Mouse (Mus musculus): ENCODE results near the gene Nadk. TPM values are rescaled to one million over a fixed set of nuclear protein-coding genes. Genes with fewer than 3 reads are reported as not detected.

The Nadk gene
- polyA plus RNA-seq, 1 experiment from 2014 or later: 76.8 TPM

- no peaks in the 10 kb centered on the region for H3K27me3 ChIP-seq (ENCODE audit: insufficient read depth, low read length)
- H3K4me1 ChIP-seq (replicated peaks; ENCODE audit: insufficient read depth, low read length): no peaks in the 10 kb centered on the region
- H3K27ac ChIP-seq: no peak overlapping the region
- no peak overlapping the region for H3K9ac ChIP-seq (ENCODE audit: low read depth, low read length)
- 90% methylated on average over 8 of the region's 8 CpGs for WGBS
- no peaks in the 10 kb centered on the region for H3K9me3 ChIP-seq (replicated peaks; ENCODE audit: low read length)
- H3K4me3 ChIP-seq (replicated peaks; ENCODE audit: low read depth, low read length): no peak overlapping the region
- DNase-seq (ENCODE audit: low spot score): no peak
- H3K36me3 ChIP-seq (ENCODE audit: insufficient read depth, low read length): peaks cover 11% of the 10 kb centered on the region
- ATAC-seq (replicated peaks; ENCODE audit: low FRiP score, low read depth): no peak
- TF ChIP-seq CTCF (IDR thresholded peaks at IDR 0.05; ENCODE audit: low read depth): no peak
- H3K4me2 ChIP-seq (ENCODE audit: low read length): no peak overlapping the region
These were observed 13.3 kb downstream of the Nadk start for GRCm38 (mm10) chr4:155575521-155575920.

- H3K4me1 ChIP-seq (replicated peaks; ENCODE audit: insufficient read depth, low read length): no peaks in the 10 kb centered on the region
- ATAC-seq (replicated peaks; ENCODE audit: low FRiP score, low read depth): no peak
- H3K4me3 ChIP-seq (replicated peaks; ENCODE audit: low read depth, low read length): no peak overlapping the region
- TF ChIP-seq CTCF (IDR thresholded peaks at IDR 0.05; ENCODE audit: low read depth): no peak
- no peak overlapping the region for H3K4me2 ChIP-seq (ENCODE audit: low read length)
- no peak for DNase-seq (ENCODE audit: low spot score)
- H3K27me3 ChIP-seq (ENCODE audit: insufficient read depth, low read length): no peaks in the 10 kb centered on the region
- WGBS: 91% methylated on average over 9 of the region's 9 CpGs
- no peak overlapping the region for H3K27ac ChIP-seq
- H3K36me3 ChIP-seq (ENCODE audit: insufficient read depth, low read length): peaks cover 11% of the 10 kb centered on the region
- H3K9me3 ChIP-seq (replicated peaks; ENCODE audit: low read length): no peaks in the 10 kb centered on the region
- H3K9ac ChIP-seq (ENCODE audit: low read depth, low read length): no peak overlapping the region
These were observed 15.0 kb downstream of the Nadk start for GRCm38 (mm10) chr4:155577132-155577531.

GRCm38 (mm10) chr4:155577741-155578140 is 15.6 kb downstream of the Nadk start:
- Histone ChIP-seq H3K4me3 (replicated peaks; ENCODE audit: low read depth, low read length) (no peak overlapping the region), H3K4me2 (ENCODE audit: low read length) (no peak overlapping the region), H3K9ac (ENCODE audit: low read depth, low read length) (no peak overlapping the region), H3K27ac (no peak overlapping the region), H3K9me3 (replicated peaks; ENCODE audit: low read length) (no peaks in the 10 kb centered on the region), H3K36me3 (ENCODE audit: insufficient read depth, low read length) (peaks cover 11% of the 10 kb centered on the region), H3K27me3 (ENCODE audit: insufficient read depth, low read length) (no peaks in the 10 kb centered on the region), H3K4me1 (replicated peaks; ENCODE audit: insufficient read depth, low read length) (no peaks in the 10 kb centered on the region)
- DNase-seq (ENCODE audit: low spot score): no peak
- WGBS: 83% methylated on average over 5 of the region's 5 CpGs
- ATAC-seq (replicated peaks; ENCODE audit: low FRiP score, low read depth): no peak
- TF ChIP-seq CTCF (IDR thresholded peaks at IDR 0.05; ENCODE audit: low read depth): no peak

- H3K9ac ChIP-seq (ENCODE audit: low read depth, low read length): no peak overlapping the region
- no peak for TF ChIP-seq CTCF (IDR thresholded peaks at IDR 0.05; ENCODE audit: low read depth)
- H3K27ac ChIP-seq: no peak overlapping the region
- 83% methylated on average over 7 of the region's 7 CpGs for WGBS
- no peaks in the 10 kb centered on the region for H3K27me3 ChIP-seq (ENCODE audit: insufficient read depth, low read length)
- DNase-seq (ENCODE audit: low spot score) (no peak), ATAC-seq (replicated peaks; ENCODE audit: low FRiP score, low read depth) (no peak)
- no peak overlapping the region for H3K4me3 ChIP-seq (replicated peaks; ENCODE audit: low read depth, low read length)
- no peaks in the 10 kb centered on the region for H3K4me1 ChIP-seq (replicated peaks; ENCODE audit: insufficient read depth, low read length)
- H3K4me2 ChIP-seq (ENCODE audit: low read length): no peak overlapping the region
- peaks cover 11% of the 10 kb centered on the region for H3K36me3 ChIP-seq (ENCODE audit: insufficient read depth, low read length)
- H3K9me3 ChIP-seq (replicated peaks; ENCODE audit: low read length): no peaks in the 10 kb centered on the region
These were observed 16.4 kb downstream of the Nadk start for GRCm38 (mm10) chr4:155578336-155579125.

- DNase-seq (ENCODE audit: low spot score): peak; percentile 61
- no peak overlapping the region for H3K9ac ChIP-seq (ENCODE audit: low read depth, low read length)
- H3K27me3 ChIP-seq (ENCODE audit: insufficient read depth, low read length): no peaks in the 10 kb centered on the region
- H3K9me3 ChIP-seq (replicated peaks; ENCODE audit: low read length): no peaks in the 10 kb centered on the region
- peaks cover 26% of the 10 kb centered on the region for H3K36me3 ChIP-seq (ENCODE audit: insufficient read depth, low read length)
- no peak overlapping the region for H3K4me3 ChIP-seq (replicated peaks; ENCODE audit: low read depth, low read length)
- H3K4me1 ChIP-seq (replicated peaks; ENCODE audit: insufficient read depth, low read length): no peaks in the 10 kb centered on the region
- peak; percentile 81 for TF ChIP-seq CTCF (IDR thresholded peaks at IDR 0.05; ENCODE audit: low read depth)
- ATAC-seq (replicated peaks; ENCODE audit: low FRiP score, low read depth): no peak
- H3K4me2 ChIP-seq (ENCODE audit: low read length): no peak overlapping the region
- no peak overlapping the region for H3K27ac ChIP-seq
- WGBS: 28% methylated on average over 1 of the region's 1 CpGs
These were observed 18.2 kb downstream of the Nadk start for GRCm38 (mm10) chr4:155580420-155580819.

GRCm38 (mm10) chr4:155582279-155582905 is 20.2 kb downstream of the Nadk start:
- WGBS: 83% methylated on average over 6 of the region's 6 CpGs

More at GRCm38 (mm10) chr4:155582279-155582905, 20.2 kb downstream of the Nadk start:
- no peak; the same call in 1 of the 2 replicates for ATAC-seq (replicated peaks; ENCODE audit: low FRiP score, low read depth)
- no peak overlapping the region for H3K4me3 ChIP-seq (replicated peaks; ENCODE audit: low read depth, low read length)
- no peak overlapping the region for H3K9ac ChIP-seq (ENCODE audit: low read depth, low read length)
- no peak overlapping the region for H3K4me2 ChIP-seq (ENCODE audit: low read length)
- H3K9me3 ChIP-seq (replicated peaks; ENCODE audit: low read length): no peaks in the 10 kb centered on the region
- H3K36me3 ChIP-seq (ENCODE audit: insufficient read depth, low read length): peaks cover 31% of the 10 kb centered on the region
- no peaks in the 10 kb centered on the region for H3K27me3 ChIP-seq (ENCODE audit: insufficient read depth, low read length)
- no peak for TF ChIP-seq CTCF (IDR thresholded peaks at IDR 0.05; ENCODE audit: low read depth)
- no peak overlapping the region for H3K27ac ChIP-seq
- no peak for DNase-seq (ENCODE audit: low spot score)
- no peaks in the 10 kb centered on the region for H3K4me1 ChIP-seq (replicated peaks; ENCODE audit: insufficient read depth, low read length)
